Mouse (Mus musculus): ENCODE results near the gene Ndufaf1. TPM values are rescaled to one million over a fixed set of nuclear protein-coding genes. Genes with fewer than 3 reads are reported as not detected.
"Not testable (repeated sequence)": the region's sequence is repeated elsewhere in the genome, so short reads cannot be mapped to it uniquely, and the experiment has no call there.

Ndufaf1 gene
- polyA plus RNA-seq, 1 experiment = 5.0 TPM

- Histone ChIP-seq H3K27me3 (ENCODE audit: control insufficient read depth, insufficient read depth, low read length) (no peaks in the 10 kb centered on the region), H3K27ac (ENCODE audit: control insufficient read depth, insufficient read depth, low read length) (peak within 1 kb of the TSS; percentile 72), H3K36me3 (ENCODE audit: control insufficient read depth, insufficient read depth, low read length) (no peaks in the 10 kb centered on the region; the same call in 1 of the 2 replicates), H3K4me3 (ENCODE audit: control insufficient read depth, insufficient read depth, low read length) (peak within 1 kb of the TSS; percentile 75), H3K4me1 (replicated peaks; ENCODE audit: control insufficient read depth, insufficient read depth, low read length) (peaks cover 3% of the 10 kb centered on the region)
- WGBS = 1% methylated on average over 57 of the region's 58 CpGs
- DNase-seq = peak; percentile 96
- TF ChIP-seq POLR2A (IDR thresholded peaks at IDR 0.05; ENCODE audit: control insufficient read depth, extremely low read depth, insufficient read depth, low read length, poor library complexity) (peak; percentile 97), CTCF (IDR thresholded peaks at IDR 0.05; ENCODE audit: borderline replicate concordance, control insufficient read depth, extremely low read depth, insufficient read depth, low read length, poor library complexity) (no peak)
These were observed 12.0 kb upstream of the Ndufaf1 start, which contains the start of gene Rtf1 for GRCm38 (mm10) chr2:119674525-119675214. TSS of gene Rtf1 (plus strand) at chr2:119675068.

DNA sequence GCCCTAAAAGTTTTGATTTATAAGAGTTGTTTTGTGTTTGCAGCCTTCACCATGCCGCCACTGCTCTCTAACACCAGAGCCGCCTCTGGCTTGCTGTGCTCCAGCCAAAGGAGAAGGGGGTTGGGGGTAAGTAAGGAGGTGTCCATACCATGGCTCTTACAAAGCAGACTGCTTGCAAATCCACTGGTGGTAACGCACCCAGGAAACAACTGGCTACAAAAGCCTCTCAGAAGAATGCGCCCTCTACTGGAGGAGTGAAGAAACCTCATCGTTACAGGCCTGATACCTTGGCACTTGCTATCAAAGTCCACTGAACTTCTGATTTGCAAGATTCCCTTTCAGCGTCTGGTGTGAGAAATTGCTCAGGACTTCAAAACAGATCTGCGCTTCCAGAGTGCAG, 6.4 kb upstream of the Ndufaf1 start:
- TF ChIP-seq CTCF (IDR thresholded peaks at IDR 0.05; ENCODE audit: borderline replicate concordance, control insufficient read depth, extremely low read depth, insufficient read depth, low read length, poor library complexity) = peak; percentile 36; the same call in 1 of the 2 replicates
- no peak for TF ChIP-seq POLR2A (IDR thresholded peaks at IDR 0.05; ENCODE audit: control insufficient read depth, extremely low read depth, insufficient read depth, low read length, poor library complexity)
- Histone ChIP-seq H3K4me1 (replicated peaks; ENCODE audit: control insufficient read depth, insufficient read depth, low read length) (no peaks in the 10 kb centered on the region), H3K4me3 (ENCODE audit: control insufficient read depth, insufficient read depth, low read length) (no peak overlapping the region), H3K27me3 (ENCODE audit: control insufficient read depth, insufficient read depth, low read length) (no peaks in the 10 kb centered on the region), H3K27ac (ENCODE audit: control insufficient read depth, insufficient read depth, low read length) (no peak overlapping the region), H3K36me3 (ENCODE audit: control insufficient read depth, insufficient read depth, low read length) (no peaks in the 10 kb centered on the region)
- 38% methylated on average over 7 of the region's 7 CpGs for whole genome bisulfite sequencing
- DNase-seq = peak; percentile 28

GRCm38 (mm10) chr2:119665744-119666143, 3.1 kb upstream of the Ndufaf1 start:
- not testable (repeated sequence) for DNase-seq; H3K4me3 ChIP-seq (ENCODE audit: control insufficient read depth, insufficient read depth, low read length); H3K27ac ChIP-seq (ENCODE audit: control insufficient read depth, insufficient read depth, low read length); H3K4me1 ChIP-seq (replicated peaks; ENCODE audit: control insufficient read depth, insufficient read depth, low read length); H3K36me3 ChIP-seq (ENCODE audit: control insufficient read depth, insufficient read depth, low read length); H3K27me3 ChIP-seq (ENCODE audit: control insufficient read depth, insufficient read depth, low read length)
- 76% methylated on average over 22 of the region's 23 CpGs for WGBS

DNA sequence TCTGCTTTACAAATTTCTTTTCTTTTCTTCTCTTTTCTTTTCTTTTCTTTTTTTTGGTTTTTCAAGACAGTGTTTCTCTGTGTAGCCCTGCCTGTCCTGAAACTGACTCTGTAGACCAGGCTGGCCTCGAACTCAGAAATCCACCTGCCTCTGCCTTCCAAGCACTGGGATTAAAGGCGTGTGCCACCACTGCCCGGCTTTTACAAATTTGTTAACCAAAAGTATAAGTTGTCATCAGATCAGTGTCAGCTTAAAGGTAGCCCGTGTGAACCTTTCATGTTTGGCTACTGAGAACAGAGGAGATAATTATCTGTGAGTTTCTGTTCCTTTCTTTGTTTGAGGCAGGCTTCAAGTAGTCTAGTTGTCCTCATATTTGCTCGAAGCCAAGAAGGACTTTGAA, 18.4 kb downstream of the Ndufaf1 start:
- no peak for DNase-seq
- H3K4me3 ChIP-seq (ENCODE audit: control insufficient read depth, insufficient read depth, low read length) = no peak overlapping the region
- peaks cover 83% of the 10 kb centered on the region for H3K36me3 ChIP-seq (ENCODE audit: control insufficient read depth, insufficient read depth, low read length)
- WGBS = 92% methylated on average over 5 of the region's 5 CpGs
- H3K4me1 ChIP-seq (replicated peaks; ENCODE audit: control insufficient read depth, insufficient read depth, low read length) = no peaks in the 10 kb centered on the region
- no peaks in the 10 kb centered on the region for H3K27me3 ChIP-seq (ENCODE audit: control insufficient read depth, insufficient read depth, low read length)
- no peak overlapping the region for H3K27ac ChIP-seq (ENCODE audit: control insufficient read depth, insufficient read depth, low read length)
- no peak for TF ChIP-seq CTCF (IDR thresholded peaks at IDR 0.05; ENCODE audit: borderline replicate concordance, control insufficient read depth, extremely low read depth, insufficient read depth, low read length, poor library complexity)

GRCm38 (mm10) chr2:119641214-119641912, 21.3 kb downstream of the Ndufaf1 start:
- Histone ChIP-seq H3K27me3 (ENCODE audit: control insufficient read depth, insufficient read depth, low read length) (no peaks in the 10 kb centered on the region), H3K4me3 (ENCODE audit: control insufficient read depth, insufficient read depth, low read length) (no peak overlapping the region), H3K27ac (ENCODE audit: control insufficient read depth, insufficient read depth, low read length) (no peak overlapping the region), H3K4me1 (replicated peaks; ENCODE audit: control insufficient read depth, insufficient read depth, low read length) (no peaks in the 10 kb centered on the region), H3K36me3 (ENCODE audit: control insufficient read depth, insufficient read depth, low read length) (peaks cover 65% of the 10 kb centered on the region)
- TF ChIP-seq POLR2A (IDR thresholded peaks at IDR 0.05; ENCODE audit: control insufficient read depth, extremely low read depth, insufficient read depth, low read length, poor library complexity) = no peak
- no peak for TF ChIP-seq CTCF (IDR thresholded peaks at IDR 0.05; ENCODE audit: borderline replicate concordance, control insufficient read depth, extremely low read depth, insufficient read depth, low read length, poor library complexity)
- no peak for DNase-seq
- WGBS = 87% methylated on average over 5 of the region's 5 CpGs

DNA sequence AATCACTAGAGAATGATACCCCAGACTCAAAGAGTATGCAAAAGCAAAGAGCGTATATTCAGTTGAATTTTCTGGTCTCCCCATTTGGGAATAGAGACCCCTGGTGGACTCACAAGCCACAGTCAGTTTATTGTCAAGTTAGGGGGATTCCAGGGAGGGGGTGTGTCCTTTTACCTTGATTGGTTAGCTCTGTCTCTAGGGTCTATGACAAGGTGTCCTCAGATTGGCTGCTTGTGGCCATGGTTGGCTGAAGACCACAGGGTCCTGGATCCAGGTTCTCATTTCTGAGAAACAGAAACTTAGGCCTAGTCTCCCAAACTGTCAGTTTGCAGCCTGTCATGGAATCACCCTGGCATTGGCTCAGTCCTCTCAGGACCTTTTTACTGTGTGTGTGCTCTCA, 25.8 kb downstream of the Ndufaf1 start:
- Histone ChIP-seq H3K27me3 (ENCODE audit: control insufficient read depth, insufficient read depth, low read length) (no peaks in the 10 kb centered on the region), H3K36me3 (ENCODE audit: control insufficient read depth, insufficient read depth, low read length) (peaks cover 71% of the 10 kb centered on the region), H3K4me1 (replicated peaks; ENCODE audit: control insufficient read depth, insufficient read depth, low read length) (no peaks in the 10 kb centered on the region), H3K27ac (ENCODE audit: control insufficient read depth, insufficient read depth, low read length) (no peak overlapping the region), H3K4me3 (ENCODE audit: control insufficient read depth, insufficient read depth, low read length) (no peak overlapping the region)
- no peak for TF ChIP-seq POLR2A (IDR thresholded peaks at IDR 0.05; ENCODE audit: control insufficient read depth, extremely low read depth, insufficient read depth, low read length, poor library complexity)
- no peak for TF ChIP-seq CTCF (IDR thresholded peaks at IDR 0.05; ENCODE audit: borderline replicate concordance, control insufficient read depth, extremely low read depth, insufficient read depth, low read length, poor library complexity)
- no peak for DNase-seq
- WGBS = 97% methylated on average over 1 of the region's 1 CpGs
